In genomic region chr15:41347221-41347620, GRCm38 (mm10) we compare ENCODE assay signal across 20 mouse cellular contexts.
A peak's percentile ranks its signal among the peaks of the same experiment; 100 is the strongest.
DNase-seq lines count a peak whose midpoint lies in the region; TF ChIP-seq lines count a peak whose summit lies in the region.
"Had no signal": no experiment of that assay in that cellular context is flagged by ENCODE, and none has a peak within 500 bp of the region (broad histone marks: within the 10 kb centered on the region; RNA-seq: fewer than 3 reads in every experiment).

No protein-coding gene starts in this region.

- H3K36me3 ChIP-seq in E14TG2a.4 (ENCODE audit: insufficient read depth, low read length) (no peaks in the 10 kb centered on the region), ES-E14 (ENCODE audit: control insufficient read depth, insufficient read depth, low read length, poor library complexity, severe bottlenecking) (no peaks in the 10 kb centered on the region)
- H3K36me3 ChIP-seq: embryonic facial prominence, embryonic 10.5 days; embryonic facial prominence, embryonic 12.5 days; forebrain, embryonic 15.5 days had no signal

- DNase-seq in ES-E14 (ENCODE audit: low read depth, low spot score) (no peak), ZHBTc4 (ENCODE audit: low read depth, low spot score) (peak; percentile 66)
- no peak for DNase-seq in layer of hippocampus, adult 8-10 months (ENCODE audit: low spot score in 2 of 2)
- no peak for DNase-seq in gastrocnemius, postnatal 4 days (ENCODE audit: low spot score in 2 of 2)
- DNase-seq: adrenal gland, adult 2 months; adrenal gland, postnatal 10 days; adrenal gland, postnatal 25 days; B cell, adult 2 months; cerebellum, adult 11-12 months; cerebellum, adult 2 months; cerebellum, adult 9-10 months; cerebellum, postnatal 10 days; cerebellum, postnatal 25 days; forebrain, postnatal 0 days had no signal

- in situ Hi-C loops in ES-E14 (cut with MboI; ENCODE audit: low sequenced_read_pairs in 2 of 2, unreplicated experiment in 2 of 2), result loop anchor here in 1 of 2 experiments (25.0 kb wide), 1 partner anchor 315 kb away; no protein-coding TSS in a partner anchor

- H3K4me1 ChIP-seq in E14TG2a.4 (replicated peaks; ENCODE audit: low read depth, low read length), result peaks cover 15% of the 10 kb centered on the region
- peaks cover 0 to 8% of the 10 kb centered on the region in 2 experiments; a peak in 1 of 4 replicates for H3K4me1 ChIP-seq in ES-E14 (ENCODE audit: control insufficient read depth in 2 of 2, insufficient read depth in 2 of 2, low read length in 2 of 2, poor library complexity in 1 of 2)
- H3K4me1 ChIP-seq: embryonic facial prominence, embryonic 10.5 days; embryonic facial prominence, embryonic 12.5 days; forebrain, embryonic 13.5 days; forebrain, embryonic 15.5 days had no signal

- no peaks in the 10 kb centered on the region for H3K27me3 ChIP-seq in E14TG2a.4 (ENCODE audit: insufficient read depth, low read length)
- H3K27me3 ChIP-seq: CH12.LX; embryonic facial prominence, embryonic 12.5 days; forebrain, embryonic 13.5 days; forebrain, embryonic 15.5 days had no signal

- H3K4me3 ChIP-seq in E14TG2a.4 (replicated peaks; ENCODE audit: low read length) (peak overlapping the region; percentile 84), ES-E14 (ENCODE audit: insufficient read depth in 1 of 2, low read depth in 1 of 2, low read length in 2 of 2, poor library complexity in 1 of 2, severe bottlenecking in 1 of 2) (peak overlapping the region; percentile 74 to 96)
- H3K4me3 ChIP-seq: embryonic facial prominence, embryonic 10.5 days; embryonic facial prominence, embryonic 12.5 days; forebrain, embryonic 13.5 days; forebrain, embryonic 15.5 days had no signal

- no peak overlapping the region; the same call in 1 of the 2 replicates for H3K27ac ChIP-seq in ES-E14 (ENCODE audit: insufficient read depth, low read depth, low read length, poor library complexity, severe bottlenecking)
- H3K27ac ChIP-seq: embryonic facial prominence, embryonic 10.5 days; embryonic facial prominence, embryonic 12.5 days; forebrain, embryonic 13.5 days; forebrain, embryonic 15.5 days had no signal

- peak overlapping the region; percentile 90; the same call in 1 of the 2 replicates for H3K9ac ChIP-seq in ES-E14 (ENCODE audit: insufficient read depth, low read depth, low read length, poor library complexity, severe bottlenecking)
- H3K9ac ChIP-seq: embryonic facial prominence, embryonic 12.5 days; forebrain, embryonic 13.5 days; forebrain, embryonic 15.5 days; forebrain, postnatal 0 days had no signal

- H3K9me3 ChIP-seq in E14TG2a.4 (ENCODE audit: low read length) (no peaks in the 10 kb centered on the region), ES-E14 (ENCODE audit: control insufficient read depth, insufficient read depth, low read depth, low read length) (no peaks in the 10 kb centered on the region)
- H3K9me3 ChIP-seq: embryonic facial prominence, embryonic 10.5 days; embryonic facial prominence, embryonic 12.5 days; forebrain, embryonic 13.5 days; forebrain, embryonic 15.5 days had no signal

- TF ChIP-seq CTCF in E14TG2a.4 (conservative IDR thresholded peaks at IDR 0.05; ENCODE audit: low read length), result no peak

TF ChIP-seq in ES-E14, 5 proteins besides CTCF, POLR2A, EP300 and RAD21:
- no peak for TF ChIP-seq MAFK (IDR thresholded peaks at IDR 0.05; ENCODE audit: insufficient read depth, low read depth, low read length)
- TF ChIP-seq ZC3H11A (IDR thresholded peaks at IDR 0.05; ENCODE audit: borderline replicate concordance, low read depth, low read length), result no peak
- TF ChIP-seq ZNF384 (IDR thresholded peaks at IDR 0.05; ENCODE audit: low read depth, low read length), result no peak
- TF ChIP-seq HCFC1 (IDR thresholded peaks at IDR 0.05; ENCODE audit: borderline replicate concordance, insufficient read depth, low read length), result no peak
- no peak for TF ChIP-seq CHD2 (IDR thresholded peaks at IDR 0.05; ENCODE audit: low read depth, low read length)
